Mouse (Mus musculus) adipose tissue, adult 10 weeks (tissue): ENCODE results near the gene Rundc3a. TPM values are rescaled to one million over a fixed set of nuclear protein-coding genes. Genes with fewer than 3 reads are reported as not detected.

Experiments
- polyA plus RNA-seq: library from polyadenylated mRNA; stranded (reverse); fragments of 350-450 nt; fragmentation: Illumina TruSeq; extraction: RNeasy Lipid Tissue Mini Kit (QIAGEN cat#74804); gene quantifications from one replicate; pipeline ENCODE4 v1.2.3, GENCODE M21; 2014; ENCODE audit warnings: low read depth, low replicate concordance

Rundc3a gene
- 1.8 TPM for polyA plus RNA-seq

GRCm38 (mm10) chr11:102393238-102393634 is at the start of gene Rundc3a:
Gene Rundc3a (plus strand): TSS chr11:102393403.

DNA sequence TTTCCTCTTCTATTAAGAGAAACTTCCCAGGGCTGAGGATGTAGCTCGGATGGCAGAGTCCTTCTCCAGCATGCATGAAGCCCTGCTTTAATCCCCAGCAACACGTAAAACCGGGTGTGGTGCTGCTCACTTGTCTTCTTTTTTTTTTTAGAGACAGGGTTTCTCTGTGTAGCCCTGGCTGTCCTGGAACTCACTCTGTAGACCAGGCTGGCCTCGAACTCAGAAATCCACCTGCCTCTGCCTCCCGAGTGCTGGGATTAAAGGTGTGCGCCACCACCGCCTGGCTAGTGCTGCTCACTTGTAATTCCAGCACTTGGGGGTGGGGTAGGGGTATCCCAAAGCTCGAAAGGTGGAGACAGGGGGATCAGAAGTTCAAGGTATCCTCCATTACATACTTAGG is 27.1 kb upstream of the Rundc3a start, which contains the start of gene Slc4a1:
Slc4a1 (minus strand) TSS at position 101 of the 400 bp plus-strand sequence.

GRCm38 (mm10) chr11:102407834-102408215 is 14.6 kb downstream of the Rundc3a start, which contains the start of gene Slc25a39:
Gene Slc25a39 (minus strand): TSS chr11:102407946.

DNA sequence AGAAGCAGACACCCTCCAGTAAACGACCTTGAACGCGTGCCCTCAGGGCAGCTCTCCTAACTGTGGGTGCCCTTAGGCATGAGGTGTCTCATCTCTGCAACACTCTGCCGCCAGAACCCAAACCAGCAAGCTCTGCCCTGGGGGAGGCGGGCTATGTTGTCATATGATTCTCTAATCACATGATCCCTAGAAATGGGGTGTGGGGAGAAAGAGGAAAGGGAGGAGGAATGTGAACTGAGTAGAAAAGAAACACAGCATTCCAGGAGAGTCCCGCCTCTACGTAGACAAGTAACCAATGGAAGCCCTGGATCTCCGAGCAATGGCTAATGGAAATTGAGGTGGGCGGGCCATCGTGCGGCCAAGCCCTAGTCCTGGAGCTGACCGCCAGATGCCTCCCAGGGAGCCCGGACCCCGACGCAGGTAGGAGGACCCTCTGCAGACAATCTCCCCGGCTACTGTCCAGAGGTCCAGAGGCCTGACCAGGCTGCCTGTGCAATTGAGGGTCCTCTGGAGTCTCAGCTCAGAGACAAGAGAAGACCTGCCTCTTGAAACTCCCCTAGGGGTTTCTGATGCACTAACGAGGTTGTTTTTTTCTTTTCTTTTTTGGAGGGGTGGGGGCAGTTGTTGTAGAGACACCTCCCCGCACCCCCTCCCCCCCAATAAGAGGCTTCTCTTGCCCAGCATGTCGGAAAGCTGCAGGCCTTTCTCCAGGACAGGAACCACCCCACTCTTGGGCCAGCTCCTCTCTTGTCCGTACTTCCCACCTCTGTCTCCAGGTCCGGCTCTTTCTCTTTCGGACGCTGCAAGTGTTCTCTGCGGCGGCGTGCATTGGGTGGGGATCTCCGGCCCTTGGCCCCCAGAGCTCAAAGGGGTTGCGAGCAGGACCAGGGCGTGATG is 37.2 kb downstream of the Rundc3a start, which contains the start of gene Grn:
Grn (plus strand) TSS at position 195 of the 897 bp plus-strand sequence.

DNA sequence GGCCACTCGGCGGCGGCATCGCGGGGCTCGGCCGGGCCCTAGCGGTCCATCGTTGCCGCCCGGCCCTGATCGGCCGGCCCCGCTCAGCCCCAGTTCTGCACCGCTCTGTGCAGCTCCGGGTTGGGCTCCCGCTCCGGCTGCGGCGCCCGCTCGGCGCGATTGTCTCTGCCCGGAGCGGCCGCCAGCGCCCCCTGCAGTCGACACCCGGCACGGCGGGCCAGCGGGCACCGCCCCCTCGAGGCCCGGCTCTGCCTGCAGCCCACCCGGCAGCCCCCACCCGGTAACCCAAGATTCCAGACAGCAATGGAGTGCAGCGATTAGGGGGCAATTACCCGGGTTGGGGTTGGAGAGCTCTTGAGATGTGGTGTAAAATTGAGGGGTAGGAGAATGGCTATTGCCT is 54.3 kb downstream of the Rundc3a start, which contains the start of gene Fam171a2:
Fam171a2 (minus strand) TSS at position 186 of the 400 bp plus-strand sequence.

Other genes with a start within 250 kb of the Rundc3a start
- gene Nags, start 247.9 kb upstream of the Rundc3a start, polyA plus RNA-seq = 1.8 TPM
- 13.5 TPM for gene Tmem101, start 237.0 kb upstream of the Rundc3a start, polyA plus RNA-seq
- gene Lsm12, start 208.1 kb upstream of the Rundc3a start, polyA plus RNA-seq = 29.4 TPM
- gene G6pc3, start 203.8 kb upstream of the Rundc3a start, polyA plus RNA-seq = 69.1 TPM
- 67.5 TPM for gene Hdac5, start 163.2 kb upstream of the Rundc3a start, polyA plus RNA-seq
- 0.57 TPM for gene BC030867, start 144.5 kb upstream of the Rundc3a start, polyA plus RNA-seq
- 2.2 TPM for gene Asb16, start 124.7 kb upstream of the Rundc3a start, polyA plus RNA-seq
- gene Tmub2, start 108.5 kb upstream of the Rundc3a start, polyA plus RNA-seq = 43.3 TPM
- gene Atxn7l3, start 96.8 kb upstream of the Rundc3a start, polyA plus RNA-seq = 34.5 TPM
- gene Ubtf, start 73.7 kb upstream of the Rundc3a start, polyA plus RNA-seq = 77.3 TPM
- gene Slc4a1, start 27.2 kb upstream of the Rundc3a start, polyA plus RNA-seq = 0.06 TPM
- 157 TPM for gene Slc25a39, start 14.5 kb downstream of the Rundc3a start, polyA plus RNA-seq
- gene Grn, start 36.9 kb downstream of the Rundc3a start, polyA plus RNA-seq = 237 TPM
- 14.8 TPM for gene Fam171a2, start 54.3 kb downstream of the Rundc3a start, polyA plus RNA-seq
- 18.7 TPM for gene Itga2b, start 76.7 kb downstream of the Rundc3a start, polyA plus RNA-seq
- 19.7 TPM for gene Gpatch8, start 163.0 kb downstream of the Rundc3a start, polyA plus RNA-seq
- 4.5 TPM for gene Gm11627, start 186.1 kb downstream of the Rundc3a start, polyA plus RNA-seq
- 7.0 TPM for gene Fzd2, start 211.0 kb downstream of the Rundc3a start, polyA plus RNA-seq